Mouse (Mus musculus): ENCODE measurements around the gene Taar1.

GRCm38 (mm10) chr10:23970656-23971165 is 50.6 kb downstream of the Taar1 start, which contains the start of gene Taar5:
- TF ChIP-seq CTCF (IDR thresholded peaks at IDR 0.05; ENCODE audit: insufficient read depth, low read length) (no peak), POLR2A (IDR thresholded peaks at IDR 0.05; ENCODE audit: borderline replicate concordance, extremely low read depth, low read depth, low read length) (no peak)

All from lung, adult 2 months (tissue).